Mouse (Mus musculus): ENCODE data around the gene Gm47189.
"Not testable (repeated sequence)": the region's sequence is repeated elsewhere in the genome, so short reads cannot be mapped to it uniquely, and the experiment has no call there.

DNA sequence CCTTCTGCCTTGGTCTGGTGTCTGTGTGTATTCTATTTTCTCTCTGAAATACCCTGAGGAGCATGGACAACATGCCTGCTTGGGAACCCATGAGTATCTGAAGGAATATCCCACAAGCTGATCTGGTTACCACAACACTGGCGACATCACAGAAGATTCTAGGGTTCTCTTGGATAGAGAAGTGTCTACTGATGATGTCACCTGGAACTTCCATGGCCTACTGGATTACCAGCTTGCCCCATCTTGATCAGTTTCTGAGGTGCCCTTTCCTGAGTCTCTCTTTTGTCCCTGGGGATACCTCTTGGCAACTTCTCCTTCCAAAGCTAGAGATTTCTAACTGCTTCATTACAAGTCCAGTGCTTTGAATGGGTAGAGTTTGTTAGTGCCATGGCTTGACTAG lies 21.7 kb downstream of the Gm47189 start, which contains the start of gene Gm7929:
- not testable (repeated sequence) for TF ChIP-seq GATA1 (IDR thresholded peaks at IDR 0.05; ENCODE audit: borderline replicate concordance, low read length); CTCF (IDR thresholded peaks at IDR 0.05; ENCODE audit: low read depth, low read length); TAL1 (conservative IDR thresholded peaks at IDR 0.05; ENCODE audit: low read depth, low read length)
